Mouse (Mus musculus): ENCODE results near the gene Acyp2.

DNA sequence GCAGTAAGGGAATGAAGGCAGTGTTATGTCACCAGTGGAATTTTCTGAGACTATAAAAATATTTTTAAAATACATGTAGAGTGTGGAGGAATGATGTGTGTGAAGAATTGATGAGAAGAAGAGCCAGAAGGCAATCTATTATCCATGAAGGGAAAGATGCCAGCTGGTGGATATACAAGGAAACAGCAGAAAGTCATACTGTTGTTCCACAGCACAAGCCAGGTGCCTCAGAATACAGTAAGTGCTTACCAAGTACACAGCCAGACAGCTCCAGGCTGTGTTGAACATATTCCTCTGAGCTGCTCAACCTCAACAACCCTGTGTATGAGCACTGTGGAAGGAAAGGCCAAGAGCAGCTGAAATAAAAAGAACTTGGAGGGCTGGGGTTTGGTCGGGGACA lies 13.7 kb downstream of the Acyp2 start:
- TF ChIP-seq POLR2A (IDR thresholded peaks at IDR 0.05; ENCODE audit: extremely low read depth, insufficient read depth, low read length) (no peak), CTCF (IDR thresholded peaks at IDR 0.05; ENCODE audit: extremely low read depth, insufficient read depth, low read length) (no peak)

Measured in cortical plate, adult 2 months (tissue).